Mouse (Mus musculus): ENCODE data around the gene Psmc1. TPM values are rescaled to one million over a fixed set of nuclear protein-coding genes. Genes with fewer than 3 reads are reported as not detected.

Gene Psmc1
- total and polyA plus RNA-seq, 2 experiments from 2014 or later, result 95.3 to 289 TPM

DNA sequence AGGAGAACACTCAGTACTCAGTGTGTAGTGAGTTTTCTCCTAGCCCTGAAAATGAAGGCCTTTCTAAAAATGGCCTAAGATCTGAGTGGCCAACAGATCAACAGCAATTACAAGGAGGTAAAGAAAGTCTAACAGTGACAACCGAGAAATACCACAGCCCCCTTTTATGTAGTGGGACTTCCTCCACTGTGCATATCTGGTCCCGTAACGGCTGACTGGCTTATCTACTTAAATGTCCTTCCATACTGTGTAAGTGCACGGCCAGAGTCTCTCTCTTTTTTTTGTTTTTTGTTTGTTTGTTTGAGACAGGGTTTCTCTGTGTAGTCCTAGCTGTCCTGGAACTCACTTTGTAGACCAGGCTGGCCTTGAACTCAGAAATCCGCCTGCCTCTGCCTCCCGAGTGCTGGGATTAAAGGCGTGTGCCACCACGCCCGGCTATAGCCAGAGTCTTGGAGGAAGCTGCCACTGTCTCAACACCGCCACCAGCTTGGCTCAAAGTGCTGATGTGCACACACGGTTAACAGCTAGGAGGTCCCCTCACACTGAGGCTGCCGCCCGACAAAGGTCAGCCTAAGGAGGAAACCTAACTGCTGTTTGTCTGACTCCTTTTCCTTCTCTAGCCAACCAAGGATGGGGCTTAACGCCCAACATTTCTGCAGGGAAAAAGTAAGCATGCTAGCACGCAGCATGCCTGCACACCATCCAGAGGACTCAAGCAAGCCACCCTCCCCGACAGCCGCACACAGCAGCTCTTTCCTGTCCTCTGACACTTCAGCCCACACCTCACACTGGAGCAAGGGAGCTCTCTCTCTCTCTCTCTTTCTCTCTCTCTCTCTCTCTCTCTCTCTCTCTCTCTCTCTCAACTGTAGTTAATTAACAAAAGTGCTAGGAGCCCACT is 17.3 kb downstream of the Psmc1 start:
- H3K9me3 ChIP-seq (ENCODE audit: low read length), result no peaks in the 10 kb centered on the region
- H3K36me3 ChIP-seq (ENCODE audit: insufficient read depth, low read length), result peaks cover 68% of the 10 kb centered on the region
- H3K4me2 ChIP-seq (ENCODE audit: low read depth, low read length, poor library complexity, severe bottlenecking), result no peak overlapping the region
- ATAC-seq (ENCODE audit: low FRiP score) (no peak), DNase-seq (ENCODE audit: low spot score) (no peak)
- H3K4me3 ChIP-seq (ENCODE audit: low read depth, low read length), result no peak overlapping the region
- no peak for TF ChIP-seq CTCF (IDR thresholded peaks at IDR 0.05)
- no peaks in the 10 kb centered on the region for H3K27me3 ChIP-seq (ENCODE audit: insufficient read depth, low read length)
- H3K27ac ChIP-seq (ENCODE audit: low read depth, low read length), result no peak overlapping the region
- no peak overlapping the region for H3K9ac ChIP-seq (replicated peaks; ENCODE audit: low read length, poor library complexity, severe bottlenecking)
- no peaks in the 10 kb centered on the region for H3K4me1 ChIP-seq (ENCODE audit: insufficient read depth, low read length)
- WGBS, result 86% methylated on average over 17 of the region's 17 CpGs

DNA sequence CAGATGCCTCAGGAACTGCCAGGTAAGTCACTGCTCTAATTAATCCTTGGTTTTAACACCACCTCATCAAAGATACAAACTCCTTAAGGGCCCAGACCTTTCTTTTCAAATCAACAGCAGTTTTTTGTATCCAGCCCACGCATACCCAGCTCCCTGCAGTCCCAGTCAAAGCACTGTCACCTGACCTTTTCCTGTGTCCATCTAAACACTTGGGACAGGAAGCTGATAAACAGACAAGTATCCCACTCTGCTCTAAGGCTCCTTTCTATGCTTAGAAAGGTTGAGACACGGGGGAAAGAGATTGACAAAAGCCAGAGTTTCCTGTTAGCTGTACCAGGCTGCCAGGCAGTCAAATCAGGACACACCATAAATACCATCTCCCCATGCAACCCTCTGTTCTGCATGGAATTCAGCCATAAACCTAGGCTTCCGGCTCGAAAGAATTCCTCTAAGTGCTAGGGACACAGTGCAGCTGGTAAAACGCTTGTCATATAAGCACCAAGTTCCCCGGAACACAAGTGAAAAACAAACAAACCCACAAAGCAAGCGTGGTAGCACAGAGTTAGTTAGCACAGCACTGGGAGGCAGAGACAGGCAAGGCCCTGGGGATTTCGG is 18.0 kb downstream of the Psmc1 start:
- Histone ChIP-seq H3K4me3 (ENCODE audit: low read depth, low read length) (no peak overlapping the region), H3K4me2 (ENCODE audit: low read depth, low read length, poor library complexity, severe bottlenecking) (no peak overlapping the region), H3K4me1 (ENCODE audit: insufficient read depth, low read length) (no peaks in the 10 kb centered on the region), H3K27ac (ENCODE audit: low read depth, low read length) (no peak overlapping the region), H3K36me3 (ENCODE audit: insufficient read depth, low read length) (peaks cover 70% of the 10 kb centered on the region), H3K9ac (replicated peaks; ENCODE audit: low read length, poor library complexity, severe bottlenecking) (no peak overlapping the region), H3K9me3 (ENCODE audit: low read length) (no peaks in the 10 kb centered on the region), H3K27me3 (ENCODE audit: insufficient read depth, low read length) (no peaks in the 10 kb centered on the region)
- 75% methylated on average over 8 of the region's 8 CpGs for WGBS
- no peak for DNase-seq (ENCODE audit: low spot score)
- no peak for TF ChIP-seq CTCF (IDR thresholded peaks at IDR 0.05)
- no peak for ATAC-seq (ENCODE audit: low FRiP score)

DNA sequence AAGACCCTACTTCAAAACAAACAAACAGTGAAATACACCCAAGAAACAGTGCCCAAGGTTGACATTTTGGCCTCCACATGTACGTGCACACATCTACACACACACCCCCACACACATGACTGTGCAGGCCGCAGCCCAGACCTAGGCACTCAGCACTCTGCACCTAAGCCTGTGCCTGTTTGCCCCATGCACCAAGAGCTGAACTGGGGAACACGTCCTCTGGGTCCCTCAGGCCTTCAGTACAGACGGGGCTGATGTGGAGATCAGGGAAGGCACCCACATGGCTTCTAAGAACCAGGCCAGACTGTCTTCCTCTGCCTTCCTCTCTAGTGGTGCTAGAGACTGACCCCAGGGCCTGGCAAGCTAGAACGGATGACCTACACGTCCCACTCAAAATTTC is 18.6 kb downstream of the Psmc1 start:
- H3K9ac ChIP-seq (replicated peaks; ENCODE audit: low read length, poor library complexity, severe bottlenecking), result no peak overlapping the region
- H3K27me3 ChIP-seq (ENCODE audit: insufficient read depth, low read length), result no peaks in the 10 kb centered on the region
- DNase-seq (ENCODE audit: low spot score), result no peak
- H3K4me1 ChIP-seq (ENCODE audit: insufficient read depth, low read length), result no peaks in the 10 kb centered on the region
- 85% methylated on average over 6 of the region's 6 CpGs for WGBS
- H3K36me3 ChIP-seq (ENCODE audit: insufficient read depth, low read length), result peaks cover 67% of the 10 kb centered on the region
- ATAC-seq (ENCODE audit: low FRiP score), result no peak
- no peaks in the 10 kb centered on the region for H3K9me3 ChIP-seq (ENCODE audit: low read length)
- no peak overlapping the region for H3K27ac ChIP-seq (ENCODE audit: low read depth, low read length)
- no peak overlapping the region for H3K4me2 ChIP-seq (ENCODE audit: low read depth, low read length, poor library complexity, severe bottlenecking)
- no peak for TF ChIP-seq CTCF (IDR thresholded peaks at IDR 0.05)
- no peak overlapping the region for H3K4me3 ChIP-seq (ENCODE audit: low read depth, low read length)

DNA sequence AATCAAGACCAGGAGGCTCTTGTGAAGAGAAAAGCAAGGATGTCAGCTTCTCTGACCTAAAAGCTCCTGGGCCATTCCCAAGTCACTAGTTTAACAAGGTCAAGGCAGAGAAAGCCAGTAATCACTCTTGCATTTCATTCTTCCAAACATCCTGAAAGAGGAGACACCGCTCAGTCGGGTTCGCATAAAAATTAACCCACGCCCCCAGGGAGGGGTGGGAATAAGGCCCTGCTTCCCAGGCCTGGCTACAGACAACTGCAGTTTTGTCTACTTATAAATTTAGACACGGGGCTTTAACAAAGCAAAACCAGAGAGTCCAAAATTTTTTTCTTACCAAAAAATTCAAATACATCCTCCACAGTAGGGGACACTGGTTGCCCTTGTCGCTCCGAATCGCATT is 19.0 kb downstream of the Psmc1 start:
- ATAC-seq (ENCODE audit: low FRiP score) (no peak), DNase-seq (ENCODE audit: low spot score) (no peak)
- Histone ChIP-seq H3K4me2 (ENCODE audit: low read depth, low read length, poor library complexity, severe bottlenecking) (no peak overlapping the region), H3K36me3 (ENCODE audit: insufficient read depth, low read length) (peaks cover 67% of the 10 kb centered on the region), H3K27me3 (ENCODE audit: insufficient read depth, low read length) (no peaks in the 10 kb centered on the region), H3K27ac (ENCODE audit: low read depth, low read length) (no peak overlapping the region), H3K9me3 (ENCODE audit: low read length) (no peaks in the 10 kb centered on the region), H3K9ac (replicated peaks; ENCODE audit: low read length, poor library complexity, severe bottlenecking) (no peak overlapping the region), H3K4me3 (ENCODE audit: low read depth, low read length) (no peak overlapping the region), H3K4me1 (ENCODE audit: insufficient read depth, low read length) (no peaks in the 10 kb centered on the region)
- WGBS, result 85% methylated on average over 8 of the region's 8 CpGs
- TF ChIP-seq CTCF (IDR thresholded peaks at IDR 0.05), result no peak

DNA sequence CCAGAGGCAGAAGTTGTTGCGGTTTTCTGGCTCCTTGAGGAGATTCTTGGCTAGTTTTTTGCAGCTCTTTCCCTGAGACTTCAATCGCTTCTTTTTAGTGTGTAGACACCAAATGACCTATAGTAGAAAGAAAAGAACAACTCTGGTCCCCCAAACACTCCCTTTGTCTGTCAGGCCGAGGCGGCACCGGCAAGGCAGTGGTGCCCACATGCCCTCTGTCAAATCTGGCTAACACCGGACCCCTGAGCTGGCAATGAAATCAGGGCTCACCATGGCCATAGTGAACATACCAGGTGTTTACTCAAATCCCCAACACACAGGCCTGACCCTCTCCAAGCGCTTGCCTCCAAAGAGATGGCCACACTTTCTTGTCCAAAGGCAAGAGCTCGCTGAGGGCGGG is 21.2 kb downstream of the Psmc1 start:
- Histone ChIP-seq H3K36me3 (ENCODE audit: insufficient read depth, low read length) (peaks cover 60% of the 10 kb centered on the region), H3K4me2 (ENCODE audit: low read depth, low read length, poor library complexity, severe bottlenecking) (no peak overlapping the region), H3K4me1 (ENCODE audit: insufficient read depth, low read length) (no peaks in the 10 kb centered on the region), H3K27me3 (ENCODE audit: insufficient read depth, low read length) (no peaks in the 10 kb centered on the region), H3K9ac (replicated peaks; ENCODE audit: low read length, poor library complexity, severe bottlenecking) (no peak overlapping the region), H3K27ac (ENCODE audit: low read depth, low read length) (no peak overlapping the region), H3K9me3 (ENCODE audit: low read length) (no peaks in the 10 kb centered on the region), H3K4me3 (ENCODE audit: low read depth, low read length) (no peak overlapping the region)
- TF ChIP-seq CTCF (IDR thresholded peaks at IDR 0.05), result no peak
- DNase-seq (ENCODE audit: low spot score) (no peak), ATAC-seq (ENCODE audit: low FRiP score) (no peak)
- WGBS, result 91% methylated on average over 9 of the region's 9 CpGs

DNA sequence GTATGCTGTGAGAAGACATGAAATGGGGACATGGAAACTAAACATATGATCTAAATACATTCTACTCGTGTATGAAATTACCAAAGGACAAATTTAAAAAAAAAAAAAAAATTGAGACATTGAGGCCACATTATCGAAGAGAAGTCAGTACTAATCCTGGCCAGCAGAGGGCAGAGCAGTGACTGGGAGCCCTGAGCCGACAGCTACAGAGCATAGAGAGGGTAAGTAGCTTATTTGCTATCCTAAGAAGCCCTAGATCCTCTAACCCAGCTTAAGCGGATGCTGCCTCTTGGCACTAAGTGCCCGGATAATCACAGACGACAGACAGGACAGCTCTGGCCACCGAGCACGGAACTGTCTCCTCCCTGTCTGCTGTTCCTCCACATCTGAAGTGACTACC is 21.7 kb downstream of the Psmc1 start:
- WGBS, result 35% methylated on average over 8 of the region's 8 CpGs
- DNase-seq (ENCODE audit: low spot score) (peak; percentile 81), ATAC-seq (ENCODE audit: low FRiP score) (peak; percentile 62; the same call in 1 of the 2 replicates)
- Histone ChIP-seq H3K9ac (replicated peaks; ENCODE audit: low read length, poor library complexity, severe bottlenecking) (no peak overlapping the region), H3K27me3 (ENCODE audit: insufficient read depth, low read length) (no peaks in the 10 kb centered on the region), H3K27ac (ENCODE audit: low read depth, low read length) (no peak overlapping the region), H3K4me1 (ENCODE audit: insufficient read depth, low read length) (no peaks in the 10 kb centered on the region), H3K9me3 (ENCODE audit: low read length) (no peaks in the 10 kb centered on the region), H3K36me3 (ENCODE audit: insufficient read depth, low read length) (peaks cover 55% of the 10 kb centered on the region), H3K4me2 (ENCODE audit: low read depth, low read length, poor library complexity, severe bottlenecking) (no peak overlapping the region), H3K4me3 (ENCODE audit: low read depth, low read length) (no peak overlapping the region)
- peak; percentile 93 for TF ChIP-seq CTCF (IDR thresholded peaks at IDR 0.05)
